Comparison of ENCODE assay signal across 10 mouse cellular contexts in genomic region chr8:117577059-117577458, GRCm38 (mm10).
"Had no signal": no experiment of that assay in that cellular context is flagged by ENCODE, and none has a peak within 500 bp of the region (broad histone marks: within the 10 kb centered on the region; RNA-seq: fewer than 3 reads in every experiment).

No protein-coding gene starts in this region.

- DNase-seq: kidney, adult 18-20 months; kidney, postnatal 10 days; kidney, postnatal 4 days; liver, embryonic 13.5 days; lung, adult 18-20 months; lung, postnatal 4 days; midbrain, embryonic 14.5 days; thymus, adult 2 months; thymus, postnatal 4 days had no signal

- ATAC-seq: intestine, embryonic 15.5 days had no signal
